Mouse (Mus musculus): ENCODE results near the gene Tnfrsf9.

Gene Tnfrsf9

GRCm38 (mm10) chr4:150933503-150933902, 19.1 kb downstream of the Tnfrsf9 start:
- DNase-seq (ENCODE audit: low read depth), result peak; percentile 53

- no peak for DNase-seq (ENCODE audit: low read depth)
These were observed 23.1 kb downstream of the Tnfrsf9 start for GRCm38 (mm10) chr4:150937293-150938062.

GRCm38 (mm10) chr4:150938063-150938452, 23.7 kb downstream of the Tnfrsf9 start:
- DNase-seq (ENCODE audit: low read depth), result no peak

- peak; percentile 16 for DNase-seq (ENCODE audit: low read depth)
These were observed 25.8 kb downstream of the Tnfrsf9 start for GRCm38 (mm10) chr4:150939991-150940651.

GRCm38 (mm10) chr4:150944707-150945106, 30.3 kb downstream of the Tnfrsf9 start:
- DNase-seq (ENCODE audit: low read depth), result no peak

GRCm38 (mm10) chr4:150950972-150951371, 36.6 kb downstream of the Tnfrsf9 start:
- no peak for DNase-seq (ENCODE audit: low read depth)

GRCm38 (mm10) chr4:150956369-150957105, 42.2 kb downstream of the Tnfrsf9 start:
- peak; percentile 35 for DNase-seq (ENCODE audit: low read depth)

GRCm38 (mm10) chr4:150957106-150957458, 42.7 kb downstream of the Tnfrsf9 start:
- no peak for DNase-seq (ENCODE audit: low read depth)

- DNase-seq (ENCODE audit: low read depth), result no peak
These were observed 44.2 kb downstream of the Tnfrsf9 start for GRCm38 (mm10) chr4:150958536-150958935.

GRCm38 (mm10) chr4:150962231-150962630, 47.9 kb downstream of the Tnfrsf9 start:
- DNase-seq (ENCODE audit: low read depth), result peak; percentile 74

- DNase-seq (ENCODE audit: low read depth), result peak; percentile 62
These were observed 49.3 kb downstream of the Tnfrsf9 start for GRCm38 (mm10) chr4:150963711-150964110.

GRCm38 (mm10) chr4:150964635-150965554, 50.5 kb downstream of the Tnfrsf9 start:
- DNase-seq (ENCODE audit: low read depth), result peak; percentile 93

- no peak for DNase-seq (ENCODE audit: low read depth)
These were observed 51.2 kb downstream of the Tnfrsf9 start for GRCm38 (mm10) chr4:150965555-150965951.

- peak; percentile 85 for DNase-seq (ENCODE audit: low read depth)
These were observed 52.2 kb downstream of the Tnfrsf9 start for GRCm38 (mm10) chr4:150966556-150966955.

- no peak for DNase-seq (ENCODE audit: low read depth)
These were observed 54.6 kb downstream of the Tnfrsf9 start for GRCm38 (mm10) chr4:150968956-150969355.

GRCm38 (mm10) chr4:150973264-150973663, 58.9 kb downstream of the Tnfrsf9 start:
- DNase-seq (ENCODE audit: low read depth), result peak; percentile 74

- no peak for DNase-seq (ENCODE audit: low read depth)
These were observed 60.8 kb downstream of the Tnfrsf9 start for GRCm38 (mm10) chr4:150975145-150975544.

- DNase-seq (ENCODE audit: low read depth), result no peak
These were observed 64.0 kb downstream of the Tnfrsf9 start for GRCm38 (mm10) chr4:150978156-150978910.

GRCm38 (mm10) chr4:150979455-150979854, 65.1 kb downstream of the Tnfrsf9 start:
- no peak for DNase-seq (ENCODE audit: low read depth)

- no peak for DNase-seq (ENCODE audit: low read depth)
These were observed 65.8 kb downstream of the Tnfrsf9 start for GRCm38 (mm10) chr4:150980153-150980552.

- peak; percentile 62 for DNase-seq (ENCODE audit: low read depth)
These were observed 75.8 kb downstream of the Tnfrsf9 start for GRCm38 (mm10) chr4:150990148-150990547.
